Mouse (Mus musculus) ovary, adult 18-20 months (tissue): ENCODE results near the gene Mdfic.

Experiments
- DNase-seq: peaks from one replicate; pipeline ENCODE4 v3.0.0; 2022; ENCODE audit warnings: low spot score, mixed read lengths

Gene Mdfic

GRCm38 (mm10) chr6:15792680-15793601 is 72.5 kb downstream of the Mdfic start:
- DNase-seq, result peak; percentile 23

- peak; percentile 54 for DNase-seq
Measured at GRCm38 (mm10) chr6:15793602-15794345, 73.3 kb downstream of the Mdfic start.

GRCm38 (mm10) chr6:15794801-15795200 is 74.3 kb downstream of the Mdfic start:
- no peak for DNase-seq

GRCm38 (mm10) chr6:15807382-15807781 is 86.9 kb downstream of the Mdfic start:
- DNase-seq, result no peak

GRCm38 (mm10) chr6:15825236-15825635 is 104.8 kb downstream of the Mdfic start:
- no peak for DNase-seq

GRCm38 (mm10) chr6:15829812-15830211 is 109.4 kb downstream of the Mdfic start:
- DNase-seq, result no peak

- DNase-seq, result no peak
Measured at GRCm38 (mm10) chr6:15830651-15831050, 110.2 kb downstream of the Mdfic start.

- DNase-seq, result no peak
Measured at GRCm38 (mm10) chr6:15837695-15838094, 117.2 kb downstream of the Mdfic start.

- DNase-seq, result no peak
Measured at GRCm38 (mm10) chr6:15839831-15840230, 119.4 kb downstream of the Mdfic start.

GRCm38 (mm10) chr6:15840429-15840828 is 120.0 kb downstream of the Mdfic start:
- no peak for DNase-seq

- DNase-seq, result no peak
Measured at GRCm38 (mm10) chr6:15841476-15842209, 121.2 kb downstream of the Mdfic start.

GRCm38 (mm10) chr6:15843295-15843694 is 122.8 kb downstream of the Mdfic start:
- DNase-seq, result no peak

- DNase-seq, result no peak
Measured at GRCm38 (mm10) chr6:15845711-15846342, 125.4 kb downstream of the Mdfic start.
